In the genomic region with DNA sequence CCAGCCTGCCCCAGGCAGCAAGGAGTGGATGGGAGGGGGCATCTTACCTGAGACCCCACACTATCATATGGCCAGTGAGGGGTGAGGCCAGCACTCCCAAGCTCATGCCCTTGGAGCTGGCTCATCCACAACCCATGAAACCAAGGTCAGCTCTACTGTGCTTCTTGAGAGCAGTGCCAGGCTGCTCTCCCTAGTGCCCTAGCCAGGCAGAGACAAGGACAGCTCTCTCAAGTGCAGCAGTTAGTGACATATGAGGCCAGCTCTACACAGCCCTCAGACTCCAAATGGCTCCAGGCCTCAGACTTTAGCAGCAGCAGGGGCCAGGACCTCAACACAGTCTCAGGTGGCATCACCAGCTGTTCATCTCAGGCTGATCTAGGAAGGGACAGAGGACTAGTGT, we compare ENCODE assay signal across 20 mouse cellular contexts. TPM values are rescaled to one million over a fixed set of nuclear protein-coding genes. Genes with fewer than 3 reads are reported as not detected.
DNase-seq lines count a peak whose midpoint lies in the region; ATAC-seq lines count a peak whose summit lies in the region.
"Had no signal": no experiment of that assay in that cellular context is flagged by ENCODE, and none has a peak within 500 bp of the region (broad histone marks: within the 10 kb centered on the region; RNA-seq: fewer than 3 reads in every experiment).

No protein-coding gene starts in this region.

- intact Hi-C loops in heart, postnatal 10 days (cut with DNase I) = no loop called here

- no peak overlapping the region for H3K9ac ChIP-seq in midbrain, embryonic 12.5 days (replicated peaks)
- H3K9ac ChIP-seq in midbrain, embryonic 16.5 days (ENCODE audit: low read depth, low read length) = no peak overlapping the region
- H3K9ac ChIP-seq: forebrain, embryonic 15.5 days; liver, embryonic 12.5 days; neural tube, embryonic 13.5 days had no signal

- DNase-seq in heart, adult 11 months = peak; percentile 41
- DNase-seq in heart, postnatal 10 days = no peak
- DNase-seq in adrenal gland, postnatal 14 days = peak; percentile 11
- DNase-seq in frontal cortex, adult 2 months (ENCODE audit: extremely low spot score in 1 of 2, low spot score in 1 of 2) = no peak
- DNase-seq: cerebellum, adult 9-10 months; heart, postnatal 14 days; kidney, adult 9 months; kidney, postnatal 4 days; layer of hippocampus, adult 9-11 months; lung, adult 2 months; right cerebral cortex, postnatal 14 days had no signal

- H3K36me3 ChIP-seq in midbrain, embryonic 12.5 days = no peaks in the 10 kb centered on the region
- no peaks in the 10 kb centered on the region for H3K36me3 ChIP-seq in midbrain, embryonic 16.5 days (ENCODE audit: control insufficient read depth, insufficient read depth, low read length)
- H3K36me3 ChIP-seq: forebrain, embryonic 15.5 days; limb, embryonic 10.5 days; liver, embryonic 12.5 days; neural tube, embryonic 13.5 days had no signal

- H3K4me3 ChIP-seq in midbrain, embryonic 12.5 days = no peak overlapping the region
- H3K4me3 ChIP-seq in midbrain, embryonic 16.5 days (ENCODE audit: low read depth, low read length) = no peak overlapping the region
- H3K4me3 ChIP-seq: forebrain, embryonic 15.5 days; limb, embryonic 10.5 days; liver, embryonic 12.5 days; megakaryocyte, embryonic 14.5 days; neural tube, embryonic 13.5 days had no signal

- no peaks in the 10 kb centered on the region for H3K27me3 ChIP-seq in midbrain, embryonic 12.5 days
- no peaks in the 10 kb centered on the region for H3K27me3 ChIP-seq in midbrain, embryonic 16.5 days (ENCODE audit: control insufficient read depth, insufficient read depth, low read depth, low read length)
- H3K27me3 ChIP-seq: forebrain, embryonic 15.5 days; liver, embryonic 12.5 days; megakaryocyte, embryonic 14.5 days; neural tube, embryonic 13.5 days had no signal

- no peak overlapping the region for H3K27ac ChIP-seq in midbrain, embryonic 12.5 days (replicated peaks)
- H3K27ac ChIP-seq in midbrain, embryonic 16.5 days (ENCODE audit: low read length) = no peak overlapping the region
- H3K27ac ChIP-seq: forebrain, embryonic 15.5 days; limb, embryonic 10.5 days; liver, embryonic 12.5 days; neural tube, embryonic 13.5 days had no signal

- no peaks in the 10 kb centered on the region for H3K4me1 ChIP-seq in midbrain, embryonic 12.5 days
- H3K4me1 ChIP-seq in midbrain, embryonic 16.5 days (ENCODE audit: control insufficient read depth, insufficient read depth, low read length) = no peaks in the 10 kb centered on the region
- H3K4me1 ChIP-seq: forebrain, embryonic 15.5 days; limb, embryonic 10.5 days; liver, embryonic 12.5 days; neural tube, embryonic 13.5 days had no signal

- H3K9me3 ChIP-seq in midbrain, embryonic 12.5 days = no peaks in the 10 kb centered on the region
- H3K9me3 ChIP-seq in midbrain, embryonic 16.5 days (replicated peaks; ENCODE audit: control insufficient read depth, low read length, poor library complexity, severe bottlenecking) = no peaks in the 10 kb centered on the region
- H3K9me3 ChIP-seq: forebrain, embryonic 15.5 days; limb, embryonic 10.5 days; liver, embryonic 12.5 days; megakaryocyte, embryonic 14.5 days; neural tube, embryonic 13.5 days had no signal

- ATAC-seq in midbrain, embryonic 12.5 days (ENCODE audit: low FRiP score, low read depth) = peak; percentile 41
- ATAC-seq in midbrain, embryonic 16.5 days = no peak
- 0 out of 2 replicates have a peak, but pooled peaks have one; percentile 13 for ATAC-seq in neutrophil, adult 5-6 weeks (ENCODE audit: extremely low read depth, insufficient number of reproducible peaks, low FRiP score, poor library complexity, severe bottlenecking)
- ATAC-seq: forebrain, embryonic 15.5 days; liver, embryonic 12.5 days had no signal

- no peak overlapping the region for H3K4me2 ChIP-seq in midbrain, embryonic 12.5 days (replicated peaks)
- no peak overlapping the region for H3K4me2 ChIP-seq in midbrain, embryonic 16.5 days (ENCODE audit: low read length)
- H3K4me2 ChIP-seq: forebrain, embryonic 15.5 days; heart, embryonic 11.5 days; liver, embryonic 12.5 days; neural tube, embryonic 13.5 days had no signal

RNA-seq across cellular contexts. Expression of a gene that starts 2.4 kb away (rescaled TPM):
- under 1 TPM; 0.07 to 0.27 TPM for total RNA-seq in heart, postnatal 10 days (2021)
- polyA plus RNA-seq in midbrain, embryonic 12.5 days (2016; fragmentation: Nextera tagmentation; extraction: Ambion mirVana) = 0.06 and 0.08 TPM in 2 replicates
- polyA plus RNA-seq in midbrain, embryonic 16.5 days (2015; fragmentation: Nextera tagmentation; extraction: Ambion mirVana) = 0.15 and 0.16 TPM in 2 replicates
- total RNA-seq in adrenal gland, postnatal 14 days (2021) = 2.3 and 2.7 TPM in 2 replicates
- 12.5 and 15.1 TPM in 2 replicates for total RNA-seq in neutrophil, adult 5-6 weeks (2017)
- 0.95 and 1.3 TPM in 2 replicates for polyA plus RNA-seq in frontal cortex, adult 2 months (2012; rRNA removed)

RNA-seq across cellular contexts. Expression of a gene that starts 41.8 kb away (rescaled TPM):
- under 1 TPM; 0.22 to 0.47 TPM for total RNA-seq in heart, postnatal 10 days (2021)
- 0.34 TPM in 1 of 2 replicates, not detected in the other for polyA plus RNA-seq in midbrain, embryonic 12.5 days (2016; fragmentation: Nextera tagmentation; extraction: Ambion mirVana)
- polyA plus RNA-seq in midbrain, embryonic 16.5 days (2015; fragmentation: Nextera tagmentation; extraction: Ambion mirVana) = 0.05 and 0.06 TPM in 2 replicates
- total RNA-seq in adrenal gland, postnatal 14 days (2021) = 1.1 and 1.5 TPM in 2 replicates
- 21.1 and 25.6 TPM in 2 replicates for total RNA-seq in neutrophil, adult 5-6 weeks (2017)
- polyA plus RNA-seq in frontal cortex, adult 2 months (2012; rRNA removed) = 0.44 and 0.56 TPM in 2 replicates

Comparison
In these comparisons a context has a peak if more than half of its experiments do, and no peak if none do; other contexts are left out.
1. DNase-seq: peak in heart, adult 11 months (single experiment) and adrenal gland, postnatal 14 days (single experiment); none in heart, postnatal 10 days (0 of 2) and frontal cortex, adult 2 months (0 of 2).